Mouse (Mus musculus): Measurements from ENCODE around the gene 1700080O16Rik. TPM values are rescaled to one million over a fixed set of nuclear protein-coding genes. Genes with fewer than 3 reads are reported as not detected.

Gene 1700080O16Rik
- not detected in 2 replicates for total RNA-seq (2017)

- ATAC-seq (ENCODE audit: extremely low read depth, insufficient number of reproducible peaks, low FRiP score, poor library complexity, severe bottlenecking) = no peak
Measured at GRCm38 (mm10) chrX:51972672-51973071, at the start of gene 1700080O16Rik. Gene 1700080O16Rik, minus strand, starts transcription at chrX:51972772.

GRCm38 (mm10) chrX:52017660-52018059 lies 45.1 kb upstream of the 1700080O16Rik start:
- ATAC-seq (ENCODE audit: extremely low read depth, insufficient number of reproducible peaks, low FRiP score, poor library complexity, severe bottlenecking) = no peak

DNA sequence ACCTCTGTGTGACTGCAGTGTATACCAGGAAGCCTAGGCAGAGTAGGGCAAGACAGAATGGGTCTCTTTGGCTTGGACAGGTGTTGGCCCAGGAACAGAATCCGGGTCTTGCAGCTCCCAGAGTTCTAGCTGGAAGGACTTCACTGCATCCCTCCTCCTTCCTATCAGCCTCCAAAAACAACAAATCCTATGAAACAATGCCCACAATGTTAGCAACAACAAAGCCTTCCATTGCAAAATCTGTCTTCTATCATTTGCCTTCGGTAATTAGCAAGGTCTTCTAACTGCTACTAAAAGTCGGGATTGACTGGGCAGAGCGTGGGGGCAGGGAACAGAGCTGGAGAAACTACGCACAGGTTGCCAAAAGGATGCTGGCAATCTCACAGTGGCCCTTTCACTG lies 27.5 kb upstream of the 1700080O16Rik start:
- ATAC-seq (ENCODE audit: extremely low read depth, insufficient number of reproducible peaks, low FRiP score, poor library complexity, severe bottlenecking) = no peak

DNA sequence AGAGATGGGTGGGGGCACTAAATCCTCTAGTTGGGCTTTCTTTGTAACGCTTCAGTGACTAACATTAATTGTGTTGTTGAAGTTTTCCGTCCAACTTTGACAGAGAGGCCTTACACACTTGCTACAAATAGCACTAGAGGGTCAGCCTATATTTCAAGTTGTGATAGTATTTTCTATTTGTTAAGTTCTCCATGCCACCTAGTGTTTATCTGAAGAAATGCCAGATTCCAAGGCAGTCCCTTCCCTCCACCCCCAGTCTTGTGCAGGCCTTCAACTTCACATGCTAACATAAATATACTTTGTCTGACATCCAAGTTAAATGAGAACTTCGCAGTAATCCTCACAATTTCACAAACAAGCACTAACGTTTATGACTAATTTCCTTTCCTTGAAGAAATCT lies 26.9 kb upstream of the 1700080O16Rik start:
- ATAC-seq (ENCODE audit: extremely low read depth, insufficient number of reproducible peaks, low FRiP score, poor library complexity, severe bottlenecking) = no peak

DNA sequence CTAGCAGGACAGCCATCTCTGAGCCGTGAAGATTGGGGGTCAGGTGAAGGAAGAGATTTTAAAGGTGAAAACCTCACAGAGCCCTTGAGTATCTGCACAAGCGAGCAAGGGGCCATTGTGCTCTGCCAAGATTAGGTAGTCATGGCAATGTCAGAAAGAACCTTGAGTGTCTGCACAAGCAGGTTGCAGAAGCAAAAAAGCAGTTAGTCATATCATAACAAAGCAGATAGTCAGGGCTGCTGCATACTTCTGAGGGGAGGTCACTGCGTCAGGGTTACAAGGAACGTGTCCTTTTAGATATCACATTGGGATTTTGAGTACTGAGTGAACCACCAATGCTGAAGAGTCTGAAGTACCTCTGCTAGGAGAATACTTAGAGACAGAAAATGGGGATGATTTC lies 3.8 kb upstream of the 1700080O16Rik start:
- no peak for ATAC-seq (ENCODE audit: extremely low read depth, insufficient number of reproducible peaks, low FRiP score, poor library complexity, severe bottlenecking)

GRCm38 (mm10) chrX:51974618-51975017 lies 2.0 kb upstream of the 1700080O16Rik start:
- ATAC-seq (ENCODE audit: extremely low read depth, insufficient number of reproducible peaks, low FRiP score, poor library complexity, severe bottlenecking) = no peak

DNA sequence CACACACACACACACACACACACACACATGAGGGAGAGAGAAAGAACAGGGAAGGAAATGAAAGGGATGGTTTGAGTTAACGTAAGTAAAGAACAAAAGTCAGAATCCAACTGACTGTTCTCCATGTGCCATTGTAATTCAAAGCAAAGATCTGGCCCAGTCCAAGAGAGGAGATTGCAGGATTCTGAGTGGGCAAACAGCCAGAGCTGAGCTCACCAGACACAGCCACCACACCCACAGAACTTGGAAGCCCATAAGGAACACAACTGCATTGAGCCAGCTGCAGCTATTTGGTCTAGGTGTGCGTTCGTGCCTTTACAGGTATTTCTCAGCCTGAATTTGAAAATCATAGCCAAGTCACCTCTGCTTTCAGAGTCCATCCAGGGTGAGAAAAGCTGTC lies 24.5 kb downstream of the 1700080O16Rik start:
- ATAC-seq (ENCODE audit: extremely low read depth, insufficient number of reproducible peaks, low FRiP score, poor library complexity, severe bottlenecking) = no peak

- ATAC-seq (ENCODE audit: extremely low read depth, insufficient number of reproducible peaks, low FRiP score, poor library complexity, severe bottlenecking) = no peak
Measured at GRCm38 (mm10) chrX:51938076-51938475, 34.5 kb downstream of the 1700080O16Rik start.

DNA sequence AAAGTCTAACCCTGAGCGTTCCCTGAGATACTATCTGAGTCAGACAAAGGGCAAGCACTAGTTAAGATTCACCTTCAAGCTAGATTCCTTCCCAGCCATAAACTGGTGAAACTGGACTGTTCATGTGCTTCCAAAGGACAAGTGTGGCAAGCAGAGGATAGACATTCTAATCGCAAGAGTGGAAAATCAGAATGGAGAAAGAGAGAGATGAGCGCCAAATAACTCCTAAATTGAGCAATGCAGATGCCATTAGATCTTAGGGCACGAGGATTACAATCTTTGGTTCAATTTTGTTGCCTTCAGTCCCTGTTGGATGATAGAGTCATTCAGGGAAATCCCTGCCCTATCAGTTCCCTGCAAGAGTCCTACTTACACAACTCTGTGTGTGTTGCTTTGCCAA lies 53.5 kb downstream of the 1700080O16Rik start:
- ATAC-seq (ENCODE audit: extremely low read depth, insufficient number of reproducible peaks, low FRiP score, poor library complexity, severe bottlenecking) = no peak

Other genes starting within 250 kb of the 1700080O16Rik start
- not detected in 2 replicates for gene Usp26, start 171.5 kb downstream of the 1700080O16Rik start, total RNA-seq (2017)
- gene Gpc4, start 192.5 kb upstream of the 1700080O16Rik start, total RNA-seq (2017) = not detected in 2 replicates